Mouse (Mus musculus) heart, embryonic 13.5 days (tissue): ENCODE data around the gene Rnf24. TPM values are rescaled to one million over a fixed set of nuclear protein-coding genes. Genes with fewer than 3 reads are reported as not detected.

Experiments
- ATAC-seq: fragments of 200-750 bp; cut with Nextera tagmentation; 2 replicates; pipeline ENCODE4 v1.8.0; 2017; ENCODE audit warnings: moderate TSS enrichment; ENCODE audit not compliant: insufficient number of reproducible peaks, low FRiP score, low TSS enrichment; ENCODE audit errors: extremely low read depth
- H3K27ac ChIP-seq: fragments of 300-500 bp; sonication (generic); replicated peaks from 2 replicates; pipeline ENCODE4 v1.5.1; 2015; ENCODE audit warnings: moderate library complexity, mild to moderate bottlenecking, inconsistent platforms
- H3K27me3 ChIP-seq: fragments of 300-500 bp; sonication (generic); replicated peaks from 2 replicates; pipeline ENCODE4 v1.6.1; 2015; ENCODE audit warnings: mild to moderate bottlenecking, inconsistent platforms
- H3K36me3 ChIP-seq: fragments of 300-500 bp; sonication (generic); 2 replicates; pipeline ENCODE4 v1.6.1; 2015; ENCODE audit warnings: mild to moderate bottlenecking, inconsistent platforms
- H3K4me1 ChIP-seq: fragments of 300-500 bp; sonication (generic); 2 replicates; pipeline ENCODE4 v1.6.1; 2015; ENCODE audit warnings: inconsistent platforms
- H3K4me2 ChIP-seq: fragments of 300-500 bp; sonication (generic); 2 replicates; pipeline ENCODE4 v1.6.1; 2015; ENCODE audit warnings: inconsistent platforms, mild to moderate bottlenecking, moderate library complexity
- H3K4me3 ChIP-seq: fragments of 300-500 bp; sonication (generic); 2 replicates; pipeline ENCODE4 v1.5.1; 2015; ENCODE audit warnings: moderate library complexity, mild to moderate bottlenecking, inconsistent platforms
- H3K9ac ChIP-seq: fragments of 300-500 bp; sonication (generic); 2 replicates; pipeline ENCODE4 v1.6.1; 2015; ENCODE audit warnings: inconsistent platforms, mild to moderate bottlenecking, moderate library complexity
- H3K9me3 ChIP-seq: fragments of 300-500 bp; sonication (generic); 2 replicates; pipeline ENCODE4 v1.6.1; 2016; ENCODE audit warnings: inconsistent platforms
- WGBS: fragments of 180-500 bp; shearing (Covaris S2); methylation state at CpG from one replicate; pipeline ENCODE4 v1.1.7; 2015; ENCODE audit warnings: mixed read lengths; 5-methylcytosine and 5-hydroxymethylcytosine counted together
- polyA plus RNA-seq: library from polyadenylated mRNA; unstranded; fragments of >200 nt; fragmentation: Nextera tagmentation; extraction: Ambion mirVana; gene quantifications from 2 replicates; pipeline ENCODE4 v1.2.1, GENCODE M21; 2015

Rnf24 gene
- polyA plus RNA-seq, 1 experiment from 2014 or later = 2.2 TPM

- no peaks in the 10 kb centered on the region for H3K9me3 ChIP-seq
- no peak overlapping the region for H3K4me2 ChIP-seq
- no peak for ATAC-seq
- H3K36me3 ChIP-seq = no peaks in the 10 kb centered on the region
- H3K27me3 ChIP-seq = 0 out of 2 replicates have a peak, but pooled peaks cover 4% of the 10 kb centered on the region
- H3K9ac ChIP-seq = no peak overlapping the region
- 70% methylated on average over 7 of the region's 7 CpGs for WGBS
- no peak overlapping the region for H3K4me3 ChIP-seq
- H3K4me1 ChIP-seq = no peaks in the 10 kb centered on the region
- no peak overlapping the region for H3K27ac ChIP-seq
These were observed 19.7 kb upstream of the Rnf24 start for GRCm38 (mm10) chr2:131372276-131372877.

GRCm38 (mm10) chr2:131371811-131372210 lies 19.1 kb upstream of the Rnf24 start:
- no peak overlapping the region for H3K4me2 ChIP-seq
- H3K9me3 ChIP-seq = no peaks in the 10 kb centered on the region
- H3K27me3 ChIP-seq = 0 out of 2 replicates have a peak, but pooled peaks cover 4% of the 10 kb centered on the region
- no peak for ATAC-seq
- H3K36me3 ChIP-seq = no peaks in the 10 kb centered on the region
- H3K4me3 ChIP-seq = no peak overlapping the region
- 90% methylated on average over 4 of the region's 4 CpGs for WGBS
- H3K27ac ChIP-seq = no peak overlapping the region
- no peak overlapping the region for H3K9ac ChIP-seq
- no peaks in the 10 kb centered on the region for H3K4me1 ChIP-seq

GRCm38 (mm10) chr2:131370828-131371227 lies 18.1 kb upstream of the Rnf24 start:
- Histone ChIP-seq H3K4me3 (no peak overlapping the region), H3K27me3 (0 out of 2 replicates have a peak, but pooled peaks cover 4% of the 10 kb centered on the region), H3K4me1 (no peaks in the 10 kb centered on the region), H3K27ac (no peak overlapping the region), H3K36me3 (no peaks in the 10 kb centered on the region), H3K9me3 (no peaks in the 10 kb centered on the region), H3K9ac (no peak overlapping the region), H3K4me2 (no peak overlapping the region)
- no peak for ATAC-seq
- 62% methylated on average over 3 of the region's 3 CpGs for WGBS

GRCm38 (mm10) chr2:131364689-131365088 lies 12.0 kb upstream of the Rnf24 start:
- Histone ChIP-seq H3K4me3 (no peak overlapping the region), H3K4me2 (no peak overlapping the region), H3K27ac (no peak overlapping the region), H3K36me3 (no peaks in the 10 kb centered on the region), H3K27me3 (0 out of 2 replicates have a peak, but pooled peaks cover 13% of the 10 kb centered on the region), H3K9me3 (no peaks in the 10 kb centered on the region), H3K9ac (no peak overlapping the region), H3K4me1 (no peaks in the 10 kb centered on the region)
- 68% methylated on average over 6 of the region's 6 CpGs for WGBS
- ATAC-seq = no peak

- peaks cover 11% of the 10 kb centered on the region for H3K4me1 ChIP-seq
- no peak for ATAC-seq
- H3K4me2 ChIP-seq = no peak overlapping the region
- H3K27ac ChIP-seq = no peak overlapping the region
- H3K9ac ChIP-seq = no peak overlapping the region
- H3K27me3 ChIP-seq = peaks cover 8% of the 10 kb centered on the region; the same call in 1 of the 2 replicates
- no peaks in the 10 kb centered on the region for H3K36me3 ChIP-seq
- H3K4me3 ChIP-seq = no peak overlapping the region
- no peaks in the 10 kb centered on the region for H3K9me3 ChIP-seq
These were observed 5.8 kb upstream of the Rnf24 start for GRCm38 (mm10) chr2:131358481-131358880.

GRCm38 (mm10) chr2:131354049-131354448 lies 1.4 kb upstream of the Rnf24 start:
- no peak overlapping the region for H3K4me3 ChIP-seq
- H3K9ac ChIP-seq = no peak overlapping the region
- peaks cover 23% of the 10 kb centered on the region for H3K4me1 ChIP-seq
- H3K4me2 ChIP-seq = no peak overlapping the region
- peaks cover 8% of the 10 kb centered on the region; the same call in 1 of the 2 replicates for H3K27me3 ChIP-seq
- H3K36me3 ChIP-seq = no peaks in the 10 kb centered on the region
- no peaks in the 10 kb centered on the region for H3K9me3 ChIP-seq
- no peak overlapping the region for H3K27ac ChIP-seq
- no peak for ATAC-seq
- 48% methylated on average over 6 of the region's 6 CpGs for WGBS

GRCm38 (mm10) chr2:131353564-131353915 lies 848 bp upstream of the Rnf24 start:
- no peaks in the 10 kb centered on the region for H3K9me3 ChIP-seq
- 13% methylated on average over 3 of the region's 3 CpGs for WGBS
- peak overlapping the region; percentile 86 for H3K4me3 ChIP-seq
- no peaks in the 10 kb centered on the region for H3K36me3 ChIP-seq
- no peak for ATAC-seq
- no peak overlapping the region for H3K27ac ChIP-seq
- H3K4me1 ChIP-seq = peaks cover 23% of the 10 kb centered on the region
- H3K27me3 ChIP-seq = peaks cover 8% of the 10 kb centered on the region; the same call in 1 of the 2 replicates
- peak overlapping the region; percentile 86 for H3K4me2 ChIP-seq
- peak overlapping the region; percentile 92 for H3K9ac ChIP-seq

- H3K4me1 ChIP-seq = peaks cover 28% of the 10 kb centered on the region
- no peaks in the 10 kb centered on the region for H3K9me3 ChIP-seq
- H3K27me3 ChIP-seq = peaks cover 8% of the 10 kb centered on the region; the same call in 1 of the 2 replicates
- H3K27ac ChIP-seq = peak overlapping the region; percentile 82
- H3K4me2 ChIP-seq = peak overlapping the region; percentile 86
- peak overlapping the region; percentile 86 for H3K4me3 ChIP-seq
- no peaks in the 10 kb centered on the region for H3K36me3 ChIP-seq
- no peak for ATAC-seq
- peak overlapping the region; percentile 92 for H3K9ac ChIP-seq
- WGBS = under 1% methylated on average over 51 of the region's 51 CpGs
These were observed 535 bp downstream of the Rnf24 start for GRCm38 (mm10) chr2:131351968-131352746.

GRCm38 (mm10) chr2:131351471-131351870 lies 1.2 kb downstream of the Rnf24 start:
- ATAC-seq = no peak
- H3K4me1 ChIP-seq = peaks cover 27% of the 10 kb centered on the region
- H3K4me3 ChIP-seq = peak overlapping the region; percentile 86
- 20% methylated on average over 10 of the region's 10 CpGs for whole genome bisulfite sequencing
- peak overlapping the region; percentile 92 for H3K9ac ChIP-seq
- H3K27me3 ChIP-seq = peaks cover 8% of the 10 kb centered on the region; the same call in 1 of the 2 replicates
- peak overlapping the region; percentile 86 for H3K4me2 ChIP-seq
- H3K9me3 ChIP-seq = no peaks in the 10 kb centered on the region
- no peak overlapping the region for H3K27ac ChIP-seq
- H3K36me3 ChIP-seq = no peaks in the 10 kb centered on the region

GRCm38 (mm10) chr2:131350301-131350700 lies 2.4 kb downstream of the Rnf24 start:
- no peak for ATAC-seq
- no peak overlapping the region for H3K4me3 ChIP-seq
- no peak overlapping the region for H3K27ac ChIP-seq
- no peak overlapping the region for H3K4me2 ChIP-seq
- no peaks in the 10 kb centered on the region for H3K36me3 ChIP-seq
- H3K9me3 ChIP-seq = no peaks in the 10 kb centered on the region
- WGBS = 89% methylated on average over 6 of the region's 6 CpGs
- peaks cover 8% of the 10 kb centered on the region; the same call in 1 of the 2 replicates for H3K27me3 ChIP-seq
- H3K9ac ChIP-seq = no peak overlapping the region
- H3K4me1 ChIP-seq = peaks cover 18% of the 10 kb centered on the region

GRCm38 (mm10) chr2:131345556-131345955 lies 7.1 kb downstream of the Rnf24 start:
- Histone ChIP-seq H3K27me3 (no peaks in the 10 kb centered on the region), H3K4me3 (no peak overlapping the region), H3K36me3 (no peaks in the 10 kb centered on the region), H3K27ac (no peak overlapping the region), H3K9ac (no peak overlapping the region), H3K4me2 (no peak overlapping the region), H3K9me3 (no peaks in the 10 kb centered on the region), H3K4me1 (peaks cover 10% of the 10 kb centered on the region)
- ATAC-seq = no peak
- WGBS = 66% methylated on average over 3 of the region's 3 CpGs
